Mouse (Mus musculus): ENCODE measurements around the gene Phf12. TPM values are rescaled to one million over a fixed set of nuclear protein-coding genes. Genes with fewer than 3 reads are reported as not detected.

Gene Phf12
- 19.8 and 22.7 TPM in 2 replicates for polyA plus RNA-seq (2015; fragmentation: Nextera tagmentation; extraction: Ambion mirVana)

- peak within 1 kb of the TSS; percentile 98 for H3K4me3 ChIP-seq
- peaks cover 13% of the 10 kb centered on the region for H3K36me3 ChIP-seq
- H3K27me3 ChIP-seq = 0 out of 2 replicates have a peak, but pooled peaks cover 5% of the 10 kb centered on the region
- H3K9ac ChIP-seq = peak within 1 kb of the TSS; percentile 99
- peak; percentile 89 for ATAC-seq (ENCODE audit: insufficient number of reproducible peaks, insufficient read depth, low FRiP score, low TSS enrichment, low read depth)
- H3K27ac ChIP-seq = peak within 1 kb of the TSS; percentile 96
- peaks cover 12% of the 10 kb centered on the region for H3K4me1 ChIP-seq
- H3K9me3 ChIP-seq = no peaks in the 10 kb centered on the region
- under 1% methylated on average over 62 of the region's 62 CpGs for WGBS
- peak within 1 kb of the TSS; percentile 85 for H3K4me2 ChIP-seq
These were observed at the start of gene Phf12 for GRCm38 (mm10) chr11:77982441-77982905. Gene Phf12, plus strand, starts transcription at chr11:77982754.

GRCm38 (mm10) chr11:77934111-77934521, 48.4 kb upstream of the Phf12 start:
- no peak overlapping the region for H3K4me2 ChIP-seq
- H3K9me3 ChIP-seq = no peaks in the 10 kb centered on the region
- H3K36me3 ChIP-seq = no peaks in the 10 kb centered on the region
- no peak overlapping the region for H3K9ac ChIP-seq
- peaks cover 99% of the 10 kb centered on the region for H3K27me3 ChIP-seq
- peaks cover 12% of the 10 kb centered on the region for H3K4me1 ChIP-seq
- no peak overlapping the region for H3K27ac ChIP-seq
- ATAC-seq (ENCODE audit: insufficient number of reproducible peaks, insufficient read depth, low FRiP score, low TSS enrichment, low read depth) = no peak
- no peak overlapping the region for H3K4me3 ChIP-seq
- 4% methylated on average over 4 of the region's 4 CpGs for WGBS

- H3K9ac ChIP-seq = no peak overlapping the region
- no peak overlapping the region for H3K4me2 ChIP-seq
- no peaks in the 10 kb centered on the region for H3K9me3 ChIP-seq
- WGBS = 45% methylated on average over 5 of the region's 5 CpGs
- H3K27me3 ChIP-seq = peaks cover 99% of the 10 kb centered on the region
- H3K4me3 ChIP-seq = no peak overlapping the region
- H3K4me1 ChIP-seq = peaks cover 12% of the 10 kb centered on the region
- no peak overlapping the region for H3K27ac ChIP-seq
- no peaks in the 10 kb centered on the region for H3K36me3 ChIP-seq
- no peak for ATAC-seq (ENCODE audit: insufficient number of reproducible peaks, insufficient read depth, low FRiP score, low TSS enrichment, low read depth)
These were observed 47.8 kb upstream of the Phf12 start for GRCm38 (mm10) chr11:77934568-77935311.

- Histone ChIP-seq H3K4me3 (no peak overlapping the region), H3K4me2 (no peak overlapping the region), H3K4me1 (no peaks in the 10 kb centered on the region; the same call in 1 of the 2 replicates), H3K9me3 (no peaks in the 10 kb centered on the region), H3K27me3 (peaks cover 96% of the 10 kb centered on the region), H3K27ac (no peak overlapping the region), H3K36me3 (no peaks in the 10 kb centered on the region), H3K9ac (no peak overlapping the region)
- WGBS = 12% methylated on average over 8 of the region's 8 CpGs
- no peak for ATAC-seq (ENCODE audit: insufficient number of reproducible peaks, insufficient read depth, low FRiP score, low TSS enrichment, low read depth)
These were observed 45.7 kb upstream of the Phf12 start for GRCm38 (mm10) chr11:77936846-77937245.

- no peak for ATAC-seq (ENCODE audit: insufficient number of reproducible peaks, insufficient read depth, low FRiP score, low TSS enrichment, low read depth)
- Histone ChIP-seq H3K9ac (no peak overlapping the region), H3K36me3 (no peaks in the 10 kb centered on the region), H3K27ac (no peak overlapping the region), H3K4me3 (no peak overlapping the region), H3K27me3 (peaks cover 96% of the 10 kb centered on the region), H3K4me1 (no peaks in the 10 kb centered on the region), H3K9me3 (no peaks in the 10 kb centered on the region), H3K4me2 (no peak overlapping the region)
- 21% methylated on average over 4 of the region's 4 CpGs for WGBS
These were observed 44.7 kb upstream of the Phf12 start for GRCm38 (mm10) chr11:77937649-77938410.

GRCm38 (mm10) chr11:77942230-77942629, 40.3 kb upstream of the Phf12 start:
- no peak overlapping the region for H3K4me3 ChIP-seq
- no peak overlapping the region for H3K4me2 ChIP-seq
- H3K9ac ChIP-seq = no peak overlapping the region
- H3K27me3 ChIP-seq = peaks cover 70% of the 10 kb centered on the region
- no peak for ATAC-seq (ENCODE audit: insufficient number of reproducible peaks, insufficient read depth, low FRiP score, low TSS enrichment, low read depth)
- H3K4me1 ChIP-seq = no peaks in the 10 kb centered on the region
- WGBS = 25% methylated on average over 5 of the region's 5 CpGs
- no peak overlapping the region for H3K27ac ChIP-seq
- no peaks in the 10 kb centered on the region for H3K36me3 ChIP-seq
- no peaks in the 10 kb centered on the region for H3K9me3 ChIP-seq

GRCm38 (mm10) chr11:77947860-77948259, 34.7 kb upstream of the Phf12 start:
- H3K4me2 ChIP-seq = peak overlapping the region; percentile 12; the same call in 1 of the 2 replicates
- H3K9me3 ChIP-seq = no peaks in the 10 kb centered on the region
- H3K4me1 ChIP-seq = peaks cover 7% of the 10 kb centered on the region
- H3K27ac ChIP-seq = no peak overlapping the region
- H3K27me3 ChIP-seq = peaks cover 56% of the 10 kb centered on the region
- 6% methylated on average over 9 of the region's 9 CpGs for WGBS
- H3K4me3 ChIP-seq = no peak overlapping the region
- no peaks in the 10 kb centered on the region for H3K36me3 ChIP-seq
- no peak overlapping the region for H3K9ac ChIP-seq
- no peak for ATAC-seq (ENCODE audit: insufficient number of reproducible peaks, insufficient read depth, low FRiP score, low TSS enrichment, low read depth)

- no peak overlapping the region for H3K27ac ChIP-seq
- H3K9me3 ChIP-seq = no peaks in the 10 kb centered on the region
- H3K27me3 ChIP-seq = peaks cover 52% of the 10 kb centered on the region
- no peak overlapping the region for H3K4me3 ChIP-seq
- 40% methylated on average over 12 of the region's 12 CpGs for WGBS
- no peak overlapping the region for H3K4me2 ChIP-seq
- H3K36me3 ChIP-seq = no peaks in the 10 kb centered on the region
- no peak for ATAC-seq (ENCODE audit: insufficient number of reproducible peaks, insufficient read depth, low FRiP score, low TSS enrichment, low read depth)
- H3K9ac ChIP-seq = no peak overlapping the region
- H3K4me1 ChIP-seq = peaks cover 7% of the 10 kb centered on the region
These were observed 32.3 kb upstream of the Phf12 start for GRCm38 (mm10) chr11:77950125-77950685.

GRCm38 (mm10) chr11:77950797-77951228, 31.7 kb upstream of the Phf12 start:
- H3K9me3 ChIP-seq = no peaks in the 10 kb centered on the region
- H3K4me3 ChIP-seq = no peak overlapping the region
- no peak overlapping the region for H3K27ac ChIP-seq
- H3K27me3 ChIP-seq = peaks cover 48% of the 10 kb centered on the region
- H3K4me2 ChIP-seq = no peak overlapping the region
- H3K4me1 ChIP-seq = peaks cover 7% of the 10 kb centered on the region
- no peak for ATAC-seq (ENCODE audit: insufficient number of reproducible peaks, insufficient read depth, low FRiP score, low TSS enrichment, low read depth)
- 74% methylated on average over 5 of the region's 5 CpGs for WGBS
- H3K9ac ChIP-seq = no peak overlapping the region
- no peaks in the 10 kb centered on the region for H3K36me3 ChIP-seq

- Histone ChIP-seq H3K4me1 (no peaks in the 10 kb centered on the region), H3K9ac (no peak overlapping the region), H3K27ac (no peak overlapping the region), H3K9me3 (no peaks in the 10 kb centered on the region), H3K27me3 (peaks cover 34% of the 10 kb centered on the region), H3K36me3 (no peaks in the 10 kb centered on the region), H3K4me2 (no peak overlapping the region), H3K4me3 (no peak overlapping the region)
- ATAC-seq (ENCODE audit: insufficient number of reproducible peaks, insufficient read depth, low FRiP score, low TSS enrichment, low read depth) = no peak
- 57% methylated on average over 9 of the region's 9 CpGs for WGBS
These were observed 28.9 kb upstream of the Phf12 start for GRCm38 (mm10) chr11:77953671-77954070.

- H3K4me2 ChIP-seq = no peak overlapping the region
- 0 out of 2 replicates have a peak overlapping the region, but pooled peaks have one; percentile 11 for H3K9ac ChIP-seq
- H3K4me1 ChIP-seq = no peaks in the 10 kb centered on the region; the same call in 1 of the 2 replicates
- WGBS = 53% methylated on average over 3 of the region's 3 CpGs
- H3K9me3 ChIP-seq = no peaks in the 10 kb centered on the region
- peaks cover 31% of the 10 kb centered on the region for H3K27me3 ChIP-seq
- no peak for ATAC-seq (ENCODE audit: insufficient number of reproducible peaks, insufficient read depth, low FRiP score, low TSS enrichment, low read depth)
- no peak overlapping the region for H3K4me3 ChIP-seq
- no peak overlapping the region for H3K27ac ChIP-seq
- no peaks in the 10 kb centered on the region for H3K36me3 ChIP-seq
These were observed 26.1 kb upstream of the Phf12 start for GRCm38 (mm10) chr11:77956428-77956827.

Measured in embryonic facial prominence, embryonic 13.5 days (tissue).